Mouse (Mus musculus): ENCODE measurements at regions not wholly inside any gene's neighbourhood (a gene's known extent, or its start where the extent isn't known, plus 50 kb on each side); places are given as distances from the start of the nearest gene placed in this dataset.

DNA sequence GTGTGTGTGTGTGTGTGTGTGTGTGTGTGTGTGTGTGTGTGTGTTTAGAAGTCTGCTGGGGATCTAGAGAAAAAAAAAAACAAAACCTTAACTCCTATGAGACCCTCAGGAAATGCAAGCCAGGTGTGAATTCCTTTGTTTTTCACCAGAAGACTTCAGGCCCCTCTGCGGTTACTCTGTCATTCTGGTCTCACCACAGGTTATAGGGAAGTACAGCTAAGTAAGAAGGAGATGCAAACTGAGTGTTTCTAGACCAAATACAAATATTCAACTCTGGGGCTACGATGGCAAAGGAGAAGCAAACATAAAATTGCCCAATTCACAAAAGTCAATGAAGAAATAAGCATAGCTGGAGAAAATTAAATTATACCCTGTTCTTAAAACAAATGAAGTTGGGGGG is 54.9 kb upstream of the Basp1 start:
- DNase-seq: no peak

DNA sequence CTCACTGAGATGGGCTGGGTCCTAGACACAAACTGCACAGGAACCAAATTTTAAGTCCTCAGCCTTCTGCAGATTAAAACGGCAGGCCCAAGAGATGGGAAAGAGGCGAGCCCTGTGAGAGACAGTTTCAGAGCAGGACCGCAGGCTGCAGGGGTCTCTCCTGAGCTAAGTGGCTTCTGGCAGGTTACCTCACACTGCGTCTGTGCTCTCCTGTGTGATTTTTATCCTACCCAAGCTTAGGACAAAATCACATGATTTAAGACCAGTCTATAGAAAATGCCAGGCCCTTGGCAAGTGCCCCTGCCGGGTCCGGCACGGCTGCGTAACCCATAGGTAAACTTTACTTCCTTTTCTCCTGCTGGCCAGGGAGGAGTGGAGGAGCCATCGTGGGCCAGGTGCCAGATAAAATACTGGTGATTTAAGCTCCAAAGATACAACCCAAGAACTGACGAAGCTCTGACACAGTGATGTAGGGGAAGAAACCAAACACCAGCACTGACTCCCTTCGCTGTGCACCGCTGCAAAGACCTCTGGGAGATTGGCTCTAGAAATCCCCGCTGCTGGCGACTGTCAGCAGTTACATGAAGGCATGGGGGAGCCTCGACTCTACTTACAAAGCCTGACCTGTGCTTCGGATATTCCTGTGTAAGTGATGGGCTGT is 55.8 kb upstream of the Basp1 start:
- DNase-seq: no peak

DNA sequence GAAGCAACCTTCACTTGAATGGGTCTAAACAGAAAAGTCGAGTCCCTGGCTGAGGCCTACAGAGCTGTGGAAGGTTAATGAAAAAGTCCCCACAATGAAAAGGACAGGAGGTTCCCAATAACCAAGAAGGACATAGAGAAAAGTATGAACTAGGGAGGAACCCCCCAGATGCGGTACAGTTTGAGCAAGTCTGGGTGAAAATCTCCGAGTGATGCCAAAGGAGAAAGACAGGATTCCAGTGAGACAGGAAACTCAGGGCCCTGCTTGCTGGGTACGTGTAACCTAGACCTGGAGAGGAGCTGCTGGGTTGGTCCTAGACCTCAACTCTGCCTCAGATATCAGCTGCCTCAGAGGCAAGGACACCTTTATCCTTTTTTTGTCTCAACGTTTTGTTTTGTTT is 57.8 kb upstream of the Basp1 start:
- no peak for DNase-seq

DNA sequence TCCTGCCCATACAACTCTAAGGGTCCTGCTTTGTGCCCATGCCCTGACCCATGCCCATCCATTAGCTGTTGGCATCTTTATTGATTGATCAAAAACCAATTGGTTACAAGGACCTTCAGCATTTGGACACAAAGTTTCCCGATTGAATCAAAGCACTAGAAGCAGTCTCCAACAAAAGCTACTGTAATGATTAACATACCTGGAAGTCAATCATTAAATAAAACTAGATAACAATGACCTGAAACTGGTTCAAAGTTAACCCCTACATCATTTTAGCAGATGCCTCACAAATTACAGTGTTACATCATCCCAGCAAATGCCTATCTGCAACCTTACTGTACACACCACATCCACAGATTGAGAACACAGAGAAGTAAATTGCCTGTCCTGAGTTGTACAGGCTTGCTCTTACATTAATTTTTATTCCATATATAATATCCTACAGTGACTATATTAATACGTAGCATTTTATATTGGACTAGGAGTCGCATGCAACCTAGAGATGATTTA is 59.7 kb upstream of the Basp1 start:
- no peak for DNase-seq

DNA sequence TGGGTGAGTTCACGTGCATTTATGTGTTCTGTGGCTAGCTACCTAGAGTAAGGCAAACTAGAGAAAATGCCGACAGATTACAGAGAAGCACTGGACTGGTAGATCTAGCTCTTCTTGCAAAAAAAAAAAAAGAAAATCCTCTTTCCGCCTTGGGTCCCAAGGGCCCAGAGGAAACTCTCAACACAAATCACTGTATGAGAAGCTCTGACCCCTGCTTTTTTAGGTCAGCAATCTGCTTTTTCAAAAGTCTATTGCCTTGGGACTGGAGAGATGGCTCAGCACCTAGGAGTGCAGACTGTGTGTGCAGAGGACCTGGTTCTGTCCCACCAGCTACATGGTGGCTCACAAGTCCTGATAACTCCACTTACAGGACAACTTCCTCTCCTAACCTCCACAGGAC is 60.5 kb upstream of the Basp1 start:
- DNase-seq: no peak

DNA sequence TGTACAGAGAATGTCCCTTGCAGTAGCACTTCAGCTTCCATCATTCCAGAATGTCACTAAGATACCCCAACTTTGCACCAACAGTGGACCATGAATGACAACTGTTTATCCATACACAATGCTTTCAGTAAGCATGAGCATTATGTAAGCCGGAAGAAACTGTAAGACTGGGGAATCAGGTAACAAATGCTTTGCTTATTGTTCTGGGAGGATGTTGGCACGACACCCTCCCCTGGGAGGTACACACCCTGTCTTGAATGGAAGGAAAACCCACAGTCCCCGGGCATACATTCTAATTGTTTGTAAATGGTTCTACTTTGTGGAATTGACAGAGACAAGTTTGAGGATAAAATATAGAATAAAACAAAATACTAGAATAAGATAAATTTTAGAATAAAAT is 69.0 kb upstream of the Basp1 start:
- no peak for DNase-seq

DNA sequence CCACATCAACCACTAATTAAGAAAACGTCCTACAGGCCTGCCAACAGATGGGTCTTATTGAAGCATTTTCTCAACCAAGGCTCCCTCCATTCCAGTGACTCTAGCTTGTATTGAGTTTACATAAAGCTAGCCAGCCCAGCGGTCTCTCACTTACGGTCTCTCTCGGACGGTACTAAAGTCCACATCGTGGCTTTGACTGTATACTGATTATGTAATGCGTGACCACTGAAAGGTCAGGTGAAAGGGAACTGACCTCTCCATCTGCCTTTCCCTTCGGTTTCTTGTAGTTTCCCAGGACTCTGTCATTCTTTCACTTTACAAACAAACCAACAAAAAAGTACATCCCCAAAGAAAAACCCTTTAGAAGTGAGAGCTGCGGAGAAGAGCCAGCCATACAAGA is 71.8 kb upstream of the Basp1 start:
- no peak for DNase-seq

DNA sequence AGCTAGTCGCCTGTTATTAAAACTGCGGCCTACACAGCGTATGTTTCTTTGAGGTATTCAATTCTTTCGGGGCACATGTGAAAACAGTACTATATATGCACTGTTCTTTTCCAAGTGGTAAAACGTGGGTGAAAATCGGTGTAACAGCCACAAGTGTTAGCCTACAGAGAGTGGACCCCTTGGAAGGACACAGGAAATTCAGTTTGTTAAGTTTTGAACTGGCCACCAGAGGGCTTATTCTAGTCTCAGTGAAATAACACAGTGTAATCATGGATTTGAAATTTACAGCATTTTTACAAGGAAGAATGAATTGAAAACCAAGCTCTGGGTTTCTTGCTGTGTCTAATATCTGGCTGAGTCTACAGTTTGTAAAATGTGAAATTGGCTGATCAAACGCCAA is 72.6 kb upstream of the Basp1 start:
- peak in 1 of 2 experiments; percentile 13 for DNase-seq

DNA sequence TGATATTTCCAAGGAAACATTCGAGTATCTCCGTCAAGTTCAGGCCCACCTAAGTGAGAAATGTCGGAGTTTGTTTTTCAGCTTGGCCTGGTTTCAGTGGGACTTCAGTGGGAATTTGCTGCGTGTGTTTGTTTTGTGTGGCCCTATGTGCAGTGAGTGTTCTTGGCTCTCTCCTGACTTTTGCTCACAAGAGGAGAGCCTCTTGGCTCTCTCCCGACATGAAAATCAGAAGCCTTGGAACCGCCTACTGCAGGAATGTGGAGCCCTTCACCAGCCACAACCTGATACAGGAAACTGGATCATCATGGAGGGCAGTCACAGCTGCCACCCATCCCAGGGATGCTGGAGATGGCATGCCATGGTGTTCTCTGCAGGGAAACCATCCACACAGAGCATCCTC is 76.2 kb upstream of the Basp1 start:
- DNase-seq: no peak

DNA sequence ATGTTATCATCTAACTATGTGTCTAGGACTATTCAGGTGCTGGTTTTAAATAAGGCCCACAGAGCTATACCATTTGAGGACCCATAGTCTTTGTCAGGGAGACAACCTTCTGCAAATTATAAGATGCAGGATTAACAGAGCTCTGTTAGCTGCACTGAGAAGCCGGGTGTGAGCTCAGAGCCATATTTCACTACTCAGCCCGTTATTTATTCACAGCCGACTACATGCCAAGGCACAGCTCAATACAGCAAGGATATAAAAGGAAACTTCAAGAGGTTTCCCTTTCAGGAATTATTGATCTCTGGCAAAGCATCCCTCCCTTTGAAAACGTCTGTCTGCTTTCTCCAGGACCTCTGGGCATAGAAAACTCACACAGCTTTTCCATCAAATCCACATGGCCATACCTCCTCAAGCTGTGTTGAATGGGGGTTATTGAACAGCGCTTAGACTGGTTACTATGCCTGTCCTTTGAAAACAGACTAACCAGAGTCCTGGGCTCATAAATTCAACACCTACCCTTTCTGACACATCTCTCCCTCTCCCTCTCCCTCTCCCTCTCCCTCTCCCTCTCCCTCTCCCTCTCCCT is 78.7 kb upstream of the Basp1 start:
- DNase-seq: no peak

DNA sequence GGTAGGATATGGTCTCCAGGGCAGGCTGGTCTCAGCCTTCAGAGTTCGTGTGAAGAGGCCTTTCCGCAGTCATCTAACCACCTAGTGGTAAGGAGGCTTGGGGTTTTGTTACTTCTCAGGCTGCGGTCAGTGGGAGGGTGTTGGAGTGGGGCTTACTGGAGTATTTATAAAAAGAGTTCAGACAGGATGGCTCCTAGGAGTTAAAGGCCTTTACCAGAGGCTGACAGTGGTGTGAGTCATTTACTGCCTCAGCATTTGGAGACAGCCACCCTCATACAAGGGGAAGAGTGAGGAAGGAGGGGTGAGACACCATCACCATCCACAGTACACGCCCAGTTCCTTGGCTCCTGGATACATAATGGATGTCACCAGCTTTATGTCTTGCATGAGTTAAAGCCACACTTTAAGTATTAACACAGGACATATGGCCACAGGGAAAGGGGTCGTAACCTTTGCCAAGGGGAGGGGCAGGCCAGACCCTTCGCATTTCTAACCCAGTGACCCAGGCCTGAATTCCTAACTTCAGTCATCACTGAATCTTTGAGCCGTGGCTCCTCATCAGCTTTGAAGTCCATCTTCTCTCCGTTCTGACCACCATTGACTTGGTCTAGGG is 81.2 kb upstream of the Basp1 start:
- DNase-seq: no peak

DNA sequence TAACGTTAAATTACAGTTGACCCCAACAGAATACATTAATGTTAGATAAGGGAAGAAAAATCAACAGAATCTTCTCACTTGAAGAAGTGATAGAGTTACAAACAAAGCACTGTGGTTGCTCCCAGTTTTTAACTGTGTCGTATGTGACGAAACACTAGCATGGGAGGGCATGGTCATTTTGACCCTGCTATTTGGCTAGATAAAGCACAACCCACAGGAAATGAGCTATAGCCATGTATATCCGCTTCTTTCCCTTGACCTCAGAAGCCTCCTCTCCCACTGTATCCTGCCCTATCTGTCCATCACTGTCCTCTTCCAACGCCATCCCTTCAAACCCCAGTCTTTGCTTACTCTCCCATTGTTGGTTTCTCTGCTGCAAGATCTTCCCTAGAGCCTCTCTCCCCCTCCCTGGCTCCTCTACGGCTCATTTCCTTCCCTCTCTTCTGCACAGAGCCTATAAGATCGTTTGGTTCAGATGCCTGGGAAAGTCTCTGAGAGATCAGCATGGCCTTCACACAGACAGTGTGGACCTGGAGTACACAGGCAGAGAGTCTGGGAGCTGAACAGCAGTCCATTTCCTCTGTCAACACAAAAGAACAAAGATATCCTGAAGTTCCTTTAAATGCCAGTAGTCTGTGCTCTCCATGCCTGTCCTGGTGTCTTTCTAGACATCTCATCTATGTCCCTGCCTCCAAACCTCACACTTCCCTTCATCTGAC is 82.5 kb upstream of the Basp1 start:
- no peak for DNase-seq

DNA sequence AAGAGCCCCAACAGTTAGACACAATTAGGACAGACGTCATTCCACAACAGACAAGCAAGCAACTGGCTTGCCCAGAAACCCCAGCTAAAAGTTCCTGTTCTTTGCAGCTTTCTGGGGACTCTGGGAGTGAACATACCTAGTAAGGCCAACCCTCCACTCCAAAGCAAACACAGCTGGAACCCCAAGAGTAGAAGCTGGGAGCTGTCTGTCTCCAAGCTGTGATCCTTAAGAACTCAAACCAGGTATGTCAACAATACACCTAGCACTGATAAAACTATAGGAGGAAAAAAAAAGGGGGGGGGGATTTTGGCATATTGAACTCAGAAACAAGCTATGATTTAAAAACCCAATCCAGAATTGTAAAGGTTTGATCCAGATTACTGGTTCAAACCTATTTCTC is 84.2 kb upstream of the Basp1 start:
- DNase-seq: no peak

DNA sequence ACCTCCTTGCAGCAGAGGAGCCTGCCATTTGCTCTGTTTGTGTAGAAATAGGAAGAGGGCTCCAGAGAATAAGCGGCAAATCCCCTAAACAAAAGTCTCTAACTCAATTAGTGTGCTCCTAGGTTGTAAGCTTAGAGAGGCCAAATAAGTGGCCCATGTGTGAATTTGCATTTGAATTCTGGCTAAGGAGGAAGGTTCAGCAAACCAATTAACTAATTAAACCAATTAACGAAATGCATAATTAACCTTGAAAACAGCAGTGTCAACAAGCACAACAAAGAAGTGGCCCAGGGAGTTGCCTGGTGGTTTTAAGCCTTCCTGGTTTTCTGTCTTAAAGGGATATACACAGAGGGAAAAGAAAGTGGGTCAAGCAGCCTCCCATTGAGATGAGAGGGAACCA is 84.9 kb upstream of the Basp1 start:
- DNase-seq: no peak

DNA sequence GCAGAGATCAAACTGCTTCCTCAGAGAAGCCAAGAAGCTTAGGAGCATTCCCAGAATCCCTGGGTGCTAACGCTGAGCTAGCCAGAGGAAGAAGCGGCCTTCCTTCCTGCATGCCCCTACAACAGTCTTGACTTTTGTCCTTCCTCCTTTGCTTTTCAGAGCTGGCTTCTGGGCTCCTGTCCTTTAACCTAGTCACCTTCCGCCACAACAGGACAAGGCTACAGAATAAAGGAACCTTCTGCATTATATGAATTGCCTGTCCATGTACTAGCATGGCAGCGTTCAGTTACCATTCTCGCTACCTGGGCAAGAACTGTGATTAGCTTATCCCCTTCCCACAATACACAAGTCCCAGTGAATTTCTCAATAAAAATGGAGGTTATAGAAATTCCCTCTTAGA is 88.9 kb upstream of the Basp1 start:
- no peak for DNase-seq

DNA sequence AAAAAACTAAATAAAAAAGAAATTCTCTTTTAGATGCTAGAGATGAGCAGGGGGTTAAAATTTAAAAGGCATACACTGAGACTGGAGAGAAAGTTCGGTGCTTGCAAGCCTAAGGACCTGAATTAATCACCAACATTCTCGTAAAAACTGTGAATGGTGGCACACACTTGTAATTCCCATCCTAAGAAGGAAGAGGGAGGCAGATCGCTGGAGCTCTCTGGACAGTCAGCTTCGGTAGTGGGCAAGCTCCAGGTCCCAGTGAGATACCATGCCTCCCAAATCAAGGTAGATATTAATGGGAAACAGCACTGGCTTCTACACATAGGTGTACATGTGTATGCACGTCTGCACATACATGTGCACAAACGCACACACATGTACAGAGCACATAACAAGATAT is 89.5 kb upstream of the Basp1 start:
- no peak for DNase-seq

DNA sequence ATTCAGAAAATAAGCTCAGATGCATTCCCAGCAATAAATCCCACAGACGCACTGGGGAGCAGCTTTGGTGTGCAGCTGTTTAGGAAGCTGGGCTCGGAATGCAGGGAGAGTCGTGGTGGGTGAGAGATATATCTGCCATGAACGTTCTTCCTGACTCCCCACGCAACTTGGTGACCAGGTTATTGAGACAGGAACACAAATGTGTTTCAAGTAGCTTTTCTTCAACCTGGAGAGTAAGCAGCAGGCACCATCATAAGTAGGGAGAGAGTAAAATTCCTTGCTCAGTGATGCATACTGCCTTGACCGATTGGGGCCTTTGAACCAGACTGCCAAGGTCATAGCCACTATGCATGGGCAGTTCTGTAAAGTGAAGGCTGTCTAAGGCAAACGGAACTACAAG is 95.6 kb upstream of the Basp1 start:
- no peak for DNase-seq

DNA sequence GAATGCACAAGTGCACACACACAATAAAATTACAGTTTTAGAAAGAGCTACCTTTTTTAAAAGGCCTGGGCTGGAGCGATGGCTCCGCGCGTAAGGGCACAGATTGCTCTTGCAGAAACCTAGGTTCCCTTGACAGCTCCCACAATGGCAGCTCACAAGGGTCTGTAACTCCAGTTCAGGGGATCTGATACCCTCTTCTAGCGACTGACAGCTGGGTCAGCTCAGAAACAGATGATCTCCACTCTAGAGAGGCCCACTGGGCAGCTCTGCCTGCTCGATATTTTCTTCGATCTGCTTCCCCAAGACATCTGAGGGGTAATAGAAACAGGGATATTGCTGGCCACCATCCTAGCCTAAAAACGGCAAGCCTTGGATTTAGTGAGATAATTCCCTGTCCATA is 96.0 kb upstream of the Basp1 start:
- DNase-seq: no peak

DNA sequence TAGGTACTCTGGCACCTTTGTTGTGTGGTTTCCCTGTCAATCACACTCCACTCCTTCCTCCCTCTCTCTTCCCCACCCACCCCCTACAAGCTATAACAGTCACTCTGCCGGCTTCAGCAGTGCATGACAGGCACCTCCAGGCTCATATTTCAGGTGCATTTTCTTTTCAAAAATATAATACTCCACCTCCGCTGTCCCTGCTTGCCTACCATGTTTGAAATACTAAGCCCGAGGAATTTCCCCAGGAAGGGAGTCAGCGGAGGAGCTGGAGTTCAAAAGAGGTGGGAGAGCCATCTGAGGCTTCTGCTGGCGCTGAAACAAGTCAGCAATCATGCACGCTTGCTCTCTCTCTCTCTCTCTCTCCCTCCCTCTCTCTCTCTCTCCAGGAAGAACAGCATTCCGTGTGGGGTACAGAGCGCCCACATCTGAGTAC is 96.5 kb upstream of the Basp1 start:
- no peak for DNase-seq

DNA sequence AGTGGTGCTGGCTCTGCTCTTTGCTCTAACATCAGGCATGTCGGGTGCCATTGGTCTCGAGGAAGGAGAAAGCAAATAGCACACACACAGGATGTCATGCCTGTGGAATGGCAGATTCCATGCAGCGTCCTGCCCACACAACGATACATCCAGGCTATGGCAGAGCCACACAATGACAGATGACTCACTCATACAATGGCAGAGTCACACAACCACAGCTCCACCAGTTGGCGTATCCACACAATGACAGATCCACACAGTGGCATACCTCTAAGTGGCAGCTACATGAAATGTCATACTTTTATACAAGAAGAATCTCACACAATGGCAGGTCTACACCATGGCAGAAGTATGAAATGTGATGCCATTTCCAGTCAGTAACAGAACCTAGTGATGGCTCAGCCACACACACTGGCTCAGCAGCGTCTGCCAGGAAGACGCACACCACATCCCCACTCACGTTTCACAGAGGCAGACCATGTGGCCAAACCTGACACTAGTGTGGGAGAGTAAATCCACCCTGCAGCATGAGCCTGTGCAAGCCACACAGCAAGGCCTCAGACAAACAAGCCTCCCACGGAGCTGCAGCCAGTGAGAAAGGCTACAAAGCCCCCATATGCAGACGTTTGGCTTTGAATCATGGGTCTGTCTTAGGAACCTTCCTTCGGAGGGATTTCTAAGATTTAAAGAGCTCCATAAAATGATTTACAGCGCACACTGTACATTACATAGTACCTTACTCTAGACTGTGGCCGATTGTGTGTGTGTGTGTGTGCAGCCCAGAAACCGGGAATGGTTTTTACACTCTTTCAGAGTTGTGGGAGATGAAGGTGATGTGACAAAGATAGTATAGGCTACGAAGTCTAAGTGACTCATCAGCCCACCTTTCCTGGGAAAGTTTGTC is 104.0 kb upstream of the Myo10 start:
- DNase-seq: no peak

DNA sequence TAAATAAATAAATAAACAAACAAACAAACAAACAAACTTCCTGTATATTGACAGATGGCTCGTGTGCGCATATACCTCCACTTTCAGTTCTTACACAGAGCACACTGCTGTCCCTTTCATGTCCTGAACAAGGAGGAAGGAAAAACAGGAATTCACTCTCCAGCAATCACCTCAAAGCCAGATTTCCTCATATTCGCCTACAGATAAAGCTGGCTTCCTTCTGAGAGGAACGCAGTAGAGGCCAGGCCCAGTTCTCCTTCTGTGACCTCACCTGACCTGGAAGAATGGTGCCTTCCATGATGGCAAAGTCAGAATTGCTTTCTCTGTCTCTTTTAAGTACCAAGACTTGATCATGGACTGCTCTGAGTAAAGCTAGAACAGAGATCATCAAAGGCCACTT is 98.1 kb upstream of the Myo10 start:
- DNase-seq: no peak

DNA sequence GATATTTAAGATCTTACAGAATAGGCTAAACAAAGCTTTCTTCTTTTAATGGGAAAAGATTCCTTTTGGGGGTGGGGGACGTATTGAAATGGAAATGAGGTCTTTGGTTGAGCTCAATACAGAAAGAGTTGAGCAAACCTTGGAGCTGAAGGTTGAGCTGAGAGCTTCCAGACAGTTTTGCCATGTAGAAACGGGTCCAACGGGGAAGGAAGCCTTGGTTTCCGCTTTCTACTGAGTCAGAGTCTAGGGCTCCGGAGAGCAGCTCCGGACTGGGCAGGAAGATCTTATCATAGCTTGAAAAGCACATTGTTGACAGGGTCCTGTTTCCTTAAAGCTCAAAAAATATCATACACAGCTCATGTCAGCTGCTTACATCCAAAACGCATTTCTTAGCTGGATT is 97.0 kb upstream of the Myo10 start:
- DNase-seq: no peak

Measured in cerebellum, postnatal 25 days (tissue).